ENCODE assay signal across 17 mouse cellular contexts in the genomic region with DNA sequence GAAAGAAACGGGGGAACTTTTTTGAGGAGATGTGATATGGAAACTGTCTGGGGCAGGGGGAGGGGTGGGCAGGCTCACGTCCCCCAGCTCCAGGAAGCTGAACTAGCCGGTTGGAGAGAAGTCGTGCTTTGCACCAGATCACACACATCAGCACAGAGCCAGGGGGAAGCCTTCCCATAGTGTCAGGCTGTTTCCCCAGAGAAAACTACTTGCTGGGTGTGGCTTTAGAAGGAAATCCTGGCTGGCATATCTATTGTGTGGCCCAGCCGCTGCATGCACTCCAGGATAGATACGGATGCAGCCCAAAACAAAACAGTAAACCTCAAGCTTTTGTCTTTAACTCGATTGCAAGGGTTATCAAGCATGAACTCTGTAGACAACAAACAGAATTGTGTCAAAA. TPM values are rescaled to one million over a fixed set of nuclear protein-coding genes. Genes with fewer than 3 reads are reported as not detected.
DNase-seq lines count a peak whose midpoint lies in the region; ATAC-seq and TF ChIP-seq lines count a peak whose summit lies in the region.
"Had no signal": no experiment of that assay in that cellular context is flagged by ENCODE, and none has a peak within 500 bp of the region (broad histone marks: within the 10 kb centered on the region; RNA-seq: fewer than 3 reads in every experiment).

No protein-coding gene starts in this region.

- no peak overlapping the region for H3K9ac ChIP-seq in heart, embryonic 13.5 days
- no peak overlapping the region for H3K9ac ChIP-seq in heart, postnatal 0 days (replicated peaks; ENCODE audit: low read depth, low read length)
- H3K9ac ChIP-seq: forebrain, postnatal 0 days; liver, embryonic 15.5 days; midbrain, embryonic 12.5 days had no signal

- H3K4me1 ChIP-seq in heart, embryonic 13.5 days, result peaks cover 39% of the 10 kb centered on the region
- H3K4me1 ChIP-seq in heart, postnatal 0 days (ENCODE audit: control insufficient read depth, insufficient read depth), result no peaks in the 10 kb centered on the region
- H3K4me1 ChIP-seq: liver, embryonic 15.5 days had no signal

- no peak; the same call in 1 of the 2 replicates for ATAC-seq in heart, embryonic 13.5 days (ENCODE audit: extremely low read depth, insufficient number of reproducible peaks, low FRiP score, low TSS enrichment)
- peak; percentile 41; the same call in 1 of the 2 replicates for ATAC-seq in heart, postnatal 0 days (ENCODE audit: insufficient read depth, low read depth)
- ATAC-seq: forebrain, postnatal 0 days had no signal

- peak overlapping the region; percentile 13; the same call in 1 of the 2 replicates for H3K4me2 ChIP-seq in heart, embryonic 13.5 days
- no peak overlapping the region; the same call in 1 of the 2 replicates for H3K4me2 ChIP-seq in heart, postnatal 0 days (ENCODE audit: low read depth, low read length)
- H3K4me2 ChIP-seq: liver, embryonic 15.5 days; midbrain, embryonic 12.5 days had no signal

- TF ChIP-seq CTCF in heart, postnatal 0 days (IDR thresholded peaks at IDR 0.05; ENCODE audit: low read depth), result no peak

- no peak overlapping the region for H3K4me3 ChIP-seq in heart, embryonic 13.5 days
- no peak overlapping the region for H3K4me3 ChIP-seq in heart, postnatal 0 days (ENCODE audit: low read depth, low read length)
- H3K4me3 ChIP-seq: hindbrain, embryonic 10.5 days; left cerebral cortex, adult 2 months; liver, embryonic 15.5 days; midbrain, embryonic 12.5 days had no signal

- no peak for TF ChIP-seq EP300 in heart, postnatal 0 days (IDR thresholded peaks at IDR 0.05; ENCODE audit: low read depth)

- no peaks in the 10 kb centered on the region for H3K9me3 ChIP-seq in heart, embryonic 13.5 days
- no peaks in the 10 kb centered on the region for H3K9me3 ChIP-seq in heart, postnatal 0 days (replicated peaks; ENCODE audit: control insufficient read depth, low read length)
- H3K9me3 ChIP-seq: G1E; hindbrain, embryonic 10.5 days; liver, embryonic 15.5 days; midbrain, embryonic 12.5 days had no signal

- no peaks in the 10 kb centered on the region for H3K27me3 ChIP-seq in heart, embryonic 13.5 days (replicated peaks)
- H3K27me3 ChIP-seq in heart, postnatal 0 days (ENCODE audit: control insufficient read depth, insufficient read depth, low read length), result no peaks in the 10 kb centered on the region
- H3K27me3 ChIP-seq: midbrain, embryonic 12.5 days had no signal

- intact Hi-C loops in heart, postnatal 14 days (cut with DNase I), result no loop called here

- H3K27ac ChIP-seq in heart, embryonic 13.5 days (replicated peaks), result no peak overlapping the region
- H3K27ac ChIP-seq in heart, postnatal 0 days (ENCODE audit: low read depth), result 0 out of 2 replicates have a peak overlapping the region, but pooled peaks have one; percentile 1
- H3K27ac ChIP-seq: hindbrain, embryonic 10.5 days; left cerebral cortex, adult 2 months; liver, embryonic 15.5 days; midbrain, embryonic 12.5 days had no signal

- 30% methylated on average over 7 of the region's 7 CpGs for WGBS in heart, embryonic 13.5 days
- 36% methylated on average over 7 of the region's 7 CpGs for WGBS in heart, postnatal 0 days

- H3K36me3 ChIP-seq in heart, embryonic 13.5 days, result no peaks in the 10 kb centered on the region
- no peaks in the 10 kb centered on the region for H3K36me3 ChIP-seq in heart, postnatal 0 days (replicated peaks; ENCODE audit: control insufficient read depth, insufficient read depth, low read length)
- H3K36me3 ChIP-seq: G1E; hindbrain, embryonic 10.5 days; liver, embryonic 15.5 days; midbrain, embryonic 12.5 days had no signal

- no peak for DNase-seq in heart, postnatal 14 days
- peak; percentile 18 to 41 for DNase-seq in kidney, postnatal 25 days
- DNase-seq in kidney, adult 18-20 months, result no peak
- no peak for DNase-seq in heart, postnatal 0 days (ENCODE audit: low spot score)
- peak; percentile 36 for DNase-seq in lung, postnatal 25 days (ENCODE audit: low spot score)
- no peak for DNase-seq in cerebellum, postnatal 10 days
- no peak for DNase-seq in urinary bladder, adult 18-20 months (ENCODE audit: low spot score in 2 of 2)
- DNase-seq: adrenal gland, adult 8-10 months; cerebellum, adult 11-12 months; forebrain, postnatal 0 days; gastrocnemius, postnatal 10 days had no signal

RNA-seq across cellular contexts. Expression of a gene that starts 49.7 kb away (rescaled TPM):
- polyA plus RNA-seq in heart, embryonic 13.5 days (2015; fragmentation: Nextera tagmentation; extraction: Ambion mirVana), result 18.5 and 18.6 TPM in 2 replicates
- total RNA-seq in heart, postnatal 14 days (2021), result 10 to 100 TPM; 67.5 to 70.7 TPM
- total RNA-seq in heart, postnatal 0 days (2014; rRNA removed; ENCODE audit: low replicate concordance), result 33.8 and 44.5 TPM in 2 replicates
- 12.3 and 12.8 TPM in 2 replicates for polyA plus RNA-seq in heart, postnatal 0 days (2015; fragmentation: Nextera tagmentation; extraction: Ambion mirVana)

Comparison
In these comparisons a context has a peak if more than half of its experiments do, and no peak if none do; other contexts are left out.
1. DNase-seq: peak in kidney, postnatal 25 days (2 of 2) and lung, postnatal 25 days (single experiment); none in heart, postnatal 14 days (0 of 2), kidney, adult 18-20 months (single experiment), heart, postnatal 0 days (single experiment), cerebellum, postnatal 10 days (0 of 2) and urinary bladder, adult 18-20 months (0 of 2).